Mouse (Mus musculus) mouse embryonic stem cell (cell line): ENCODE results near the gene Hnrnpf.

Source experiments
- in situ Hi-C, 2 experiments: fragments of 300-500 bp; cut with MboI; formaldehyde crosslinking; loops; 1 replicate in 1 of 2; 3 replicates in 1 of 2; pipeline ENCODE4 v1.14.3; 2019 to 2020; ENCODE audit warnings: low sequenced_read_pairs in 2 of 2, low pct_unique_long_range_greater_than_20kb in 1 of 2, mixed read lengths in 1 of 2; ENCODE audit not compliant: unreplicated experiment in 1 of 2

Hnrnpf gene

GRCm38 (mm10) chr6:117888032-117888431 is 12.1 kb upstream of the Hnrnpf start:
- in situ Hi-C loops, result no loop called here

DNA sequence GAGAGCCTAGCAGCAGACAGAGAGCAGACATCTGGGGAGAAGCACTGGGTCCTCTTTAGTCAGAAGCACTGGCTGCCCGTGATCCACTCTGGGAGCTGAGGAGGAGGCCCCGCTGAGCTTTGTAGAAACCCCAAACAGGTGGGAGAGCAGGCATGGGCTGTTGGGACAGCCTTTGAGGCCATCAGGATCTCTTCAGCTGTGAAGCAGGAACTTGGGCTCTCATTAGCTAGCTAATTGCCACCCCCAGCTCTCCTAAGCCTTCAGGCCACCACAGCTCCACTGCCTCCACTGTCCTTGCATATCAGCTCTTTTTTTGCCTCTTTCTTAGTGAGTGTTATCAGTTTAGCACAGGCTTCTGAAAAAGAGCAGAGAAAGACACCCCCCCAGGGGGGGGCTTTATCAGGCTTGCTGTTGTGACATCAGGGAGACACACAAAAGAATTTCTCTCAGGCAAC is 11.5 kb upstream of the Hnrnpf start:
- in situ Hi-C loops, result no loop called here

DNA sequence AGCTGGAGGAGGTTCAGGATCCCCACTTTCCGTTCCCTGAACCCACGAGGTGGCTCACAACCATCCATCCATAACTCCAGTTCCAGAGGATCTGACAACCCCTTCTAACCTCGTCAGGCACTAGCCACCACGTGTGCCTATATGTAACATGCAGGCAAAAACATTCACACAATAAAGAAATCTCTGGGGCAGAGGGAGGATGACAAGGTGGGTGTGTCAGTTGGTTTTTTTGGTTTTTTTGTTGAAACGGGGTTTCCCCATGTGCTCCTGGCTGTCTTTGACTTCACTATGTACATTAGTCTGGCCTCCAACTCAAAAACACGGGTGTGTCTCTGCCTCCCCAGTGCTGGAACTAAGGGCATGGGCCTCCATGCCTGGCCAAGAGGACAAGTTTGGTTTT is 9.9 kb upstream of the Hnrnpf start:
- in situ Hi-C loops, result no loop called here

DNA sequence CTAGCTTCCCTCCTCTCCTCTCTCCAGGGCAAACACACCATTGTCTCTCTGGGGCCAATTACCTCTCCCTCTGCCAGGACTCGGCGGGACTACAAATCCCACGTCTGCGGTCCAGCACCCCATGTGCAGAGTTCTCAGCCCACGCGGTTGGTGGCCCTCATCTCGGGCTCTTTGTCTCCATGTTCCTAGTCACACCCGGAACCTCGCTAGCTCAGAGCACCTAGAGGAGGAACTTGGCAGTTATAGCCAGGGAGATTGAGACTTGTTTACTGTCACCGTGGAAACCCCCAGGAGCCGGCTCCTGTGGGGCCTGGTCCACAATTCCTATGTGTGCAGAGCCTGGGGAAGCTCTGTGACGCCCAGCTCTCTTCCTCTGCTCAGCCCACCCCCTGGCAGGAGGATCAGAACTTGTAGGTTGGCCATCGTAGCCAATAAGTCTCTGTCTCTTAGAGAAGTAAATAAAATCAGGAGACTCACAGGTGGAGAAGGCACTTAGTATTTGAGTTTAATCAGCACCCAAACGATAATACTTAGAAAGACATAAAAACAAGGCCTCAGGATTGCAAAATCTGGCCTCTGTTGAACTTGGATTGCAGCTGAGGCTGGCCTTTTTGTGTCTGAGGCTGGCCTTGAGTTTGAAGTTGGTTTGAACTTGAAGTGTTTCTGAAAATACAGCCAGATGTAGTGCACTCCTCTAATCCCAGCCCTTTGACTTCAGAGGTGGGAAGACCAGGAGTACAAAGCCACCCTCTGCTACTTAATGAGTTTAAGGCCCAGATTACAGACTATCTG is 8.6 kb upstream of the Hnrnpf start:
- in situ Hi-C loops, result no loop called here

- in situ Hi-C loops, result no loop called here
Measured at GRCm38 (mm10) chr6:117892386-117892785, 7.7 kb upstream of the Hnrnpf start.

DNA sequence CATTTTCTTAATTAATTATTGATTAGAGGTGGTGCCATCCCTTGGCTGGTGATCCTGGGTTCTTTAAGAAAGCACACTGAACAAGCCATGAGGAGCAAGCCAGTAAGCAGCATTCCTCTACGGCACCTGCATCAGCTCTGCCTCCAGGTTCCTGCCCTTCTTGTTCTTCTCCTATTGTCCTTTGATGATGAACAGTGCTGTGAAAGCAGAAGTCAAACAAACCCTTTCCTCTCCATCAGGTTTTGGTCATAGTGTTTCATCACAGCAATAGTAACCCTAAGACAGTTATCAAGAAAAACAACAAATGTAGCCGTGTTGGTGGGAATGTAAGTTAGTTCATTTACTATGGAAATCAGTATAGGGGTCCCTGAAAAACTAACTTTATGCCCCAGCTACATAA is 6.7 kb upstream of the Hnrnpf start:
- in situ Hi-C loops, result no loop called here

- in situ Hi-C loops, result no loop called here
Measured at GRCm38 (mm10) chr6:117897800-117898199, 2.3 kb upstream of the Hnrnpf start.

DNA sequence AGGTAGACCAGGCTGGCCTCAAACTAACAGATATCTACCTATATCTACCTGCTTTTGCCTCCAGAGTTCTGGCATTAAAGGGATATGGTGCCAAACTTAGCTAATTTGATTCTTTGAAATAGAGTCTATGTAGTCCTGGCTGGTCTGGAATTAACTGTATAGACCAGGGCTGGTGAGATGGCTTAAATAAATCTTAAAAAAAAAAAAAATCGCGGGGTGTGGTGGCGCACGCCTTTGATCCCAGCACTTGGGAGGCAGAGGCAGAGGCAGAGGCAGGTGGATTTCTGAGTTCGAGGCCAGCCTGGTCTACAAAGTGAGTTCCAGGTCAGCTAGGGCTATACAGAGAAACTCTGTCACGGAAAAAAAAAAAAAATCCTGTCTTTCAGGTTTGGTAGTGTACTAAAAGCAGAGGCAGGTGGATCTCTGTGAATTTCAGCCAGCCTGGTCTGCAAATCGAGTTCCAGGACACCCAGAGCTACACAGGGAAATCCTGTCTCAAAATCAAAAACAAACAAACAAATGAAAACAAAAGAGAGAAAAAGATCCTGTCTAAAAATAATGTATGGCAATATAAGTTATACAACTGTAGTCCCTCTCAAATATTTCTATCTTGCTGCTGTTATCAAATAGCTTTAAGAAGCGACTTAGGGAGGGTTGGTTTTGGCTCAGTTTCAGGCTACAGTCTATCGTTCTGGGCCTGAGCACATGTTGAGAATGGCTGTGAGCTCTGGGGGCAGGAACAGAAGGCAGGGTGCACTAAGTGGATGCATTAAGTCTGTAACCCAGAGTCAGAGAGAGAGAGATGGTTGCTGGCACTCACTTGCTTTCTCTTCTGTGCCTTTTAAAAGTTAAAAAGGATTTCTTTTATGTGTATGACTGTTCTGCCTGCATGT is 1.6 kb downstream of the Hnrnpf start:
- in situ Hi-C loops, result no loop called here

- in situ Hi-C loops, result no loop called here
Measured at GRCm38 (mm10) chr6:117902556-117902955, 2.4 kb downstream of the Hnrnpf start.

DNA sequence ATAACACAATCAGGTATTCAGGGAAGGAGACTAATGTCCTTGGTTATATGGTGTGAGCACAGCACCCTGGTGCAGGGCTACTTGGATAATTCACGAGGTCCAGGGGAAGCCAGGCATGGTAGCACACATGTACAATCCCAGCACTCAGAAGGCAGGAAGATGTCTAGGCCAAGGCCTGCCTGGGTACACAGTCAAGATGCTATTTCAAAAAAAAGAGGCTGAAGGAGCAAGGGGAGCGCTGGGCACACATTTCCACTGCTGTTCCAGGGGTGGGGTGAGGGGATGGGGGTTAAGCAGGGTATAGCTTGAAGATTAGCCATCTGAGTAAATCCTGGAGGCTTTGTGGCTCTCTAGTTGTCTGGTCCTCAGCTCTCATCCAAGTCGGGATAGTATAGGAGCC is 3.7 kb downstream of the Hnrnpf start:
- in situ Hi-C loops, result no loop called here

DNA sequence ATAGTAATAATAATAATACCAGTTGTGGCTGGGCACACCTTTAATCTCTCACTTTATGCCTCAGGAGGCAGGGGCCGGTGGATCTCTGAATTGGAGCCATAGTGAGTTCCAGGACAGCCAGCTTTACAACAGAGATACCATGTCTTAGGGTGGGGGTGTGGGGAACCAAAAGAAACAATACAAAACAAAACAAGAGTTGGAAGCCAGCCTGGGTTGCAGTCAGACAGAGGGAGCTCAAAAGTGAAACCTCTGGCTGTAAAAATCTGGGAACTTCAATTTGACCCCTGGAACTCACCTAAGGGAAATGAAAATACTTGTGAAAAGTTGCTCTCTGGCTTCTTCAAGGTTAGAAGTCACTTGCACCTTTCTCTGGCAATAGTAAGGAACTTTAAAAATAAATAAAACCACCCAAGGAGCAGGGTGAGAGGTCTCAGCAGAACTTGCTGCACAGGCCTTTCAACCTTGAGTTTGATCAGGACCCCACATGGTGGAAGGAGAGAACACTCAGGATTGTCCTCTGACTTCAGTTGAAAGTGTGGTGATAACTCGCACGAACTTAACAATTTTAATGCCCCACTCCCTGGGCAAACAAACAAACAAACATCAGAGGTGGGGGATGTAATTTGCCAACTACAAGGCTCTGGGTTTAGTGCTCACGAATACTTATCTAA is 5.3 kb downstream of the Hnrnpf start:
- in situ Hi-C loops, result no loop called here

GRCm38 (mm10) chr6:117906015-117906531 is 5.9 kb downstream of the Hnrnpf start:
- in situ Hi-C loops, result no loop called here

DNA sequence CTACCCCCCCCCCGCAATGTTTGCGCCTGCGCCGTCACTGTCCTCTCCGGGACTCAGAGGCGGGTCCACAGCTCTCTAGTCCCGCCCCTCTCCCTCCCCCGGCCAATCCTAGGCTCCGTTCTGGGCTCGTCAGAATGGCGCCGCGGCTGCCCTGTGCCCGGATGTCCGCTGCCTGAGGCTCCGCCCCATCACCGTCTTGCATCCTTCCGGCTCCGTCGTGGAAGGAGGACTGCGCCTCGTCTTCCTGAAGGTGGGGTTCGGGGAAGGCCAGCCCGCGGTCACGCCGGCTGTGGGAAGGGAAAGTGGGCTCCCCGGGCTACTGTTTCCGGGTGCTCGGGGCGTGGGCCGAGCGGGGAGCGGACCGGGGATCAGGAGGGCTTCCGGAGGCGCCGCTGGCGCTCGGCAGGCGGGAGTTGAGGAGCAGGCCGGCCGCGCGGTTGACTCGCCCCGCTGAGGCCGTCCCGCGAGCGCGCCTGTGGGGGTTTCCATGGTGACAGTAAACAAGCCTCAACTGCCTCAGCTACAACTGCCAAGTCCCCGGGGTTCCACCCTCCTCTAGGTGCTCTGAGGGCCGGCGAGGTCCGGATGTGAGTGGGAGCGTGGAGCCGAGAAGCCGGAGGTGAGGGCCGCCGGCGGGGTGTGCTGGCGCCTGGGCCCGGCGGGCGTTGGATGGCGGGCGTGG is 6.6 kb downstream of the Hnrnpf start:
- in situ Hi-C loops, result no loop called here

- in situ Hi-C loops, result no loop called here
Measured at GRCm38 (mm10) chr6:117907301-117907978, 7.3 kb downstream of the Hnrnpf start.

GRCm38 (mm10) chr6:117907979-117908355 is 7.8 kb downstream of the Hnrnpf start:
- in situ Hi-C loops, result no loop called here

GRCm38 (mm10) chr6:117908424-117908900 is 8.3 kb downstream of the Hnrnpf start:
- in situ Hi-C loops, result no loop called here

DNA sequence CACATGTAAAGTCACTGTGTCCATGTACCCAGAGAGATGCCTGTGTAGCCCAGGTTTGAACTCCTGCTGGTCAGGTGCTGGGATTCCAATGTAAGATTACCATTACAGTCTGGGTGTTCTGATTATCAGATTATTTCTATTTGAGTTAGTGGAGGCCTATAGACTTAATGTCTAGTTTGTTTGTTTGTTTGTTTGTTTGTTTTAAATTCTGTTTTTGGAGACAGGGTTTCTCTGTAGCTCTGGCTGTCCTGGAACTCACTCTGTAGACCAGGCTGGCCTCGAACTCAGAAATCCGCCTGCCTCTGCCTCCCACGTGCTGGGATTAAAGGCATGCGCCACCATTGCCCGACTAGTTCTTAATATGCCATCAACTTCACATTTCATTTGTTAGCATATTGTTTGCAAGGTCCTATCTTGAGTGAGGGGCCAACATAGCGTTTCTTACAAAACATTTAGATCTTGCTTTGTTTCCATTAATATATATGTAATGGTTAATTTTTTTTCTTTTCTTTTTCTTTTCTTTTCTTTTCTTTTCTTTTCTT is 10.1 kb downstream of the Hnrnpf start:
- in situ Hi-C loops, result no loop called here
